Mouse (Mus musculus) cerebellum, adult 2 months (tissue): ENCODE results near the gene Ssbp3.

ENCODE experiments used
- CTCF ChIP-seq: fragments of 200-500 bp; IDR thresholded peaks from 2 replicates; pipeline ENCODE4 v1.5.1; 2011; ENCODE audit warnings: low read depth, mild to moderate bottlenecking, control low read depth, low read length, moderate library complexity, borderline replicate concordance; ENCODE audit not compliant: insufficient read depth
- POLR2A ChIP-seq: fragments of 200-500 bp; IDR thresholded peaks from 2 replicates; pipeline ENCODE4 v1.6.1; 2011; ENCODE audit warnings: low read length, control low read depth, borderline replicate concordance; ENCODE audit not compliant: insufficient read depth

GRCm38 (mm10) chr4:107039270-107039669 lies 128.8 kb downstream of the Ssbp3 start:
- no peak for TF ChIP-seq POLR2A
- TF ChIP-seq CTCF: no peak
